Comparison of ENCODE assay signal across 8 mouse cellular contexts in the genomic region with DNA sequence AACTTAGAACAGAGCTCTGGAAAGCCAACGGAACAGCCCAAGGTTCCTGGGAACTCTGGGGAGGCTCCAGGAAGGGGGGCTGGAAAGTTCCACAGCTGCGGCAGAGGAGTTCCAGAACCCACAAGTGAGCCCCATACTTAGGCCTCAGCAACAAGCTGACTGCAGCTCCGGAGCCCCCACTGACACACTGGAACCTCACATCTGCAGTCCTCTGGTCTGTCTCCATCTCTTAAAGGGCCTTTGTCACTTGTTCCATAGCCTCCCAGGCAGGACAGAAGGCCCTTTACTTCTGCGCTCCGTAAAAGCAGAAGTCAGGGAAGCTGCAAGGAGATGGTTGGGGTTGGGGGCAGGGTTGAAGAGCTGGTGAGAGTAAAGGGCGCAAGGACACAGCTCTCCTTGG. TPM values are rescaled to one million over a fixed set of nuclear protein-coding genes. Genes with fewer than 3 reads are reported as not detected.
DNase-seq lines count a peak whose midpoint lies in the region; ATAC-seq lines count a peak whose summit lies in the region.

No protein-coding gene starts in this region.

- H3K4me3 ChIP-seq in heart, embryonic 15.5 days = no peak overlapping the region
- H3K4me3 ChIP-seq in intestine, embryonic 16.5 days (ENCODE audit: low read length) = no peak overlapping the region

- H3K27me3 ChIP-seq in heart, embryonic 15.5 days = no peaks in the 10 kb centered on the region
- H3K27me3 ChIP-seq in intestine, embryonic 16.5 days (replicated peaks; ENCODE audit: control insufficient read depth, insufficient read depth, low read length) = no peaks in the 10 kb centered on the region

- 35% methylated on average over 6 of the region's 6 CpGs for WGBS in heart, embryonic 15.5 days
- WGBS in intestine, embryonic 16.5 days = 47% methylated on average over 6 of the region's 6 CpGs

- peak overlapping the region; percentile 71 for H3K27ac ChIP-seq in heart, embryonic 15.5 days
- H3K27ac ChIP-seq in intestine, embryonic 16.5 days (ENCODE audit: low read length) = peak overlapping the region; percentile 82

- peak overlapping the region; percentile 35; the same call in 1 of the 2 replicates for H3K9ac ChIP-seq in heart, embryonic 15.5 days
- peak overlapping the region; percentile 35; the same call in 1 of the 2 replicates for H3K9ac ChIP-seq in intestine, embryonic 16.5 days (ENCODE audit: low read depth, low read length)

- H3K4me2 ChIP-seq in heart, embryonic 15.5 days = peak overlapping the region; percentile 34
- H3K4me2 ChIP-seq in intestine, embryonic 16.5 days (ENCODE audit: low read depth, low read length) = peak overlapping the region; percentile 17; the same call in 1 of the 2 replicates

- no peaks in the 10 kb centered on the region for H3K9me3 ChIP-seq in heart, embryonic 15.5 days (replicated peaks)
- no peaks in the 10 kb centered on the region for H3K9me3 ChIP-seq in intestine, embryonic 16.5 days (ENCODE audit: control insufficient read depth, low read length)

- H3K36me3 ChIP-seq in heart, embryonic 15.5 days = no peaks in the 10 kb centered on the region
- H3K36me3 ChIP-seq in intestine, embryonic 16.5 days (ENCODE audit: control insufficient read depth, insufficient read depth, low read length) = no peaks in the 10 kb centered on the region

- no peak for DNase-seq in heart, adult 9 months (ENCODE audit: low spot score in 2 of 2)
- DNase-seq in right cerebral cortex, postnatal 14 days = peak; percentile 19
- DNase-seq in right cerebral cortex, adult 2 months (ENCODE audit: low spot score in 2 of 2) = no peak
- DNase-seq in retina, postnatal 1 day = no peak
- no peak for DNase-seq in right cerebral cortex, postnatal 36 days (ENCODE audit: low spot score in 2 of 2)
- no peak for DNase-seq in ovary, adult 18-20 months (ENCODE audit: low spot score)

- ATAC-seq in heart, embryonic 15.5 days (replicated peaks; ENCODE audit: insufficient number of reproducible peaks, insufficient read depth, low FRiP score, low read depth) = no peak
- peak; percentile 21 for ATAC-seq in intestine, embryonic 16.5 days

- H3K4me1 ChIP-seq in heart, embryonic 15.5 days (replicated peaks) = peaks cover 79% of the 10 kb centered on the region
- peaks cover 31% of the 10 kb centered on the region for H3K4me1 ChIP-seq in intestine, embryonic 16.5 days (ENCODE audit: control insufficient read depth, insufficient read depth, low read length)

RNA-seq across cellular contexts. Expression of a gene that starts 23.0 kb away (rescaled TPM):
- 26.7 and 33.6 TPM in 2 replicates for polyA plus RNA-seq in heart, embryonic 15.5 days (2015; fragmentation: Nextera tagmentation; extraction: Ambion mirVana)
- 13.4 and 13.9 TPM in 2 replicates for polyA plus RNA-seq in intestine, embryonic 16.5 days (2015; fragmentation: Nextera tagmentation; extraction: Ambion mirVana)
